Comparison of ENCODE assay signal across 15 mouse cellular contexts in the genomic region with DNA sequence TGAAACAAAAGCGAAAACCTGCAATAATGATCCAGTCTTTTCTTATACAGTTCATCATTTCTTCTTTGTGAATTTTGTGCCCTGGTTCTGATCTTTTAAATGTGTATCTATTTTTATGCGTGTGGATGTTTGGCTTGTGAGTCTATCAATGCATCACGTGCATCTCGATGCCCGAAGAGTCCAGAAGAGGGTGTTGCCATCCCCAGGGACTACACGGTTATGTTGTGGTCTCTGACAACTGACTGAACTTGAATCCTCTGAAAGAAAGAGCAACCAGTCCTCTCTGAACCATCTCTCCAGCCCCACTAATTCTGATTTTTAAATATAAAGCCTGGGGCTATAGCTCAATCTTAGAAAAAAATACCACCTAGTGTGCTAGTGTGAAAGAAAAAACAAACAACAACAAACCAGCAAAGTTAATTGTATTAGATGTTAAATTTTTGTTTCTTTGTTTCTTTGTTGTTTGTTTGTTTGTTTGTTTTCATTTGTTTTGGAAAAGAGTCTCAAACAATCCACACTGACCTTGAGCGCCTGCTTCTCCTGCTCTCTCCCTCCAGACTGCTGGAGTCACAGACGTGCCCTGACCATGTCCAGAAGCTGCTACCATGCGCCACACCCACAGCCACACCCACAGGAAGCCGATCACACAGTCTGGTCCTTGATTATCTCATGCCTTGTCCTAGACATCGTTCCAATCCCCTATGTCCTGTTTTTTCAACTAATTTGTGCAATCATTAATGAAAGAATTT. TPM values are rescaled to one million over a fixed set of nuclear protein-coding genes. Genes with fewer than 3 reads are reported as not detected.
A peak's percentile ranks its signal among the peaks of the same experiment; 100 is the strongest.
DNase-seq lines count a peak whose midpoint lies in the region; ATAC-seq and TF ChIP-seq lines count a peak whose summit lies in the region.
"Had no signal": no experiment of that assay in that cellular context is flagged by ENCODE, and none has a peak within 500 bp of the region (broad histone marks: within the 10 kb centered on the region; RNA-seq: fewer than 3 reads in every experiment).

No protein-coding gene starts in this region.

- WGBS in liver, embryonic 15.5 days (ENCODE audit: insufficient replicate concordance) = 24% methylated on average over 11 of the region's 11 CpGs
- WGBS in stomach, postnatal 0 days = 61% methylated on average over 11 of the region's 11 CpGs

- no peak overlapping the region for H3K27ac ChIP-seq in testis, adult 2 months (ENCODE audit: control insufficient read depth, insufficient read depth, low read depth, low read length)
- H3K27ac ChIP-seq in liver, embryonic 15.5 days (replicated peaks) = peak overlapping the region; percentile 43; the same call in 1 of the 2 replicates
- no peak overlapping the region for H3K27ac ChIP-seq in stomach, postnatal 0 days (replicated peaks)
- H3K27ac ChIP-seq: heart, embryonic 13.5 days; limb, embryonic 12.5 days; neural tube, embryonic 12.5 days had no signal

- TF ChIP-seq CTCF in testis, adult 2 months (IDR thresholded peaks at IDR 0.05; ENCODE audit: control insufficient read depth, insufficient read depth, insufficient replicate concordance, low read depth, low read length) = no peak
- TF ChIP-seq CTCF in stomach, postnatal 0 days (IDR thresholded peaks at IDR 0.05; ENCODE audit: low read depth) = no peak

- intact Hi-C loops in left cerebral cortex, postnatal 25 days (cut with DNase I) = no loop called here

- ATAC-seq in liver, embryonic 15.5 days (ENCODE audit: insufficient read depth) = peak; percentile 98
- no peak for ATAC-seq in stomach, postnatal 0 days (ENCODE audit: low FRiP score, low TSS enrichment)

- H3K4me2 ChIP-seq in liver, embryonic 15.5 days = peak overlapping the region; percentile 59
- H3K4me2 ChIP-seq in stomach, postnatal 0 days (replicated peaks; ENCODE audit: low read depth) = no peak overlapping the region
- H3K4me2 ChIP-seq: heart, embryonic 13.5 days; limb, embryonic 12.5 days; neural tube, embryonic 12.5 days had no signal

- no peak overlapping the region for H3K9ac ChIP-seq in liver, embryonic 15.5 days
- no peak overlapping the region for H3K9ac ChIP-seq in stomach, postnatal 0 days (ENCODE audit: low read length)
- H3K9ac ChIP-seq: heart, embryonic 13.5 days; limb, embryonic 12.5 days; neural tube, embryonic 12.5 days had no signal

- TF ChIP-seq POLR2A in testis, adult 2 months (IDR thresholded peaks at IDR 0.05; ENCODE audit: control insufficient read depth, low read depth, low read length) = no peak

- no peak for TF ChIP-seq EP300 in stomach, postnatal 0 days (optimal IDR thresholded peaks at IDR 0.05)

- H3K27me3 ChIP-seq in testis, adult 2 months (ENCODE audit: control insufficient read depth, insufficient read depth, low read length) = no peaks in the 10 kb centered on the region
- H3K27me3 ChIP-seq in liver, embryonic 15.5 days = no peaks in the 10 kb centered on the region
- no peaks in the 10 kb centered on the region for H3K27me3 ChIP-seq in stomach, postnatal 0 days (ENCODE audit: control insufficient read depth, insufficient read depth, low read length)
- H3K27me3 ChIP-seq: heart, embryonic 13.5 days; limb, embryonic 12.5 days; neural tube, embryonic 12.5 days had no signal

- H3K4me1 ChIP-seq in testis, adult 2 months (ENCODE audit: control insufficient read depth, insufficient read depth, low read length) = no peaks in the 10 kb centered on the region
- H3K4me1 ChIP-seq in liver, embryonic 15.5 days (replicated peaks) = peaks cover 31% of the 10 kb centered on the region
- no peaks in the 10 kb centered on the region for H3K4me1 ChIP-seq in stomach, postnatal 0 days (replicated peaks; ENCODE audit: control insufficient read depth, insufficient read depth)
- H3K4me1 ChIP-seq: limb, embryonic 12.5 days; neural tube, embryonic 12.5 days had no signal

- peak overlapping the region; percentile 52 for H3K4me3 ChIP-seq in testis, adult 2 months (ENCODE audit: control insufficient read depth, low read depth, low read length)
- peak overlapping the region; percentile 30 for H3K4me3 ChIP-seq in liver, embryonic 15.5 days (replicated peaks)
- H3K4me3 ChIP-seq in stomach, postnatal 0 days (ENCODE audit: low read depth, low read length) = no peak overlapping the region
- H3K4me3 ChIP-seq: heart, embryonic 13.5 days; limb, embryonic 12.5 days; neural tube, embryonic 12.5 days had no signal

- no peaks in the 10 kb centered on the region for H3K9me3 ChIP-seq in liver, embryonic 15.5 days (replicated peaks)
- H3K9me3 ChIP-seq in stomach, postnatal 0 days (ENCODE audit: control insufficient read depth, low read length) = no peaks in the 10 kb centered on the region
- H3K9me3 ChIP-seq: G1E; heart, embryonic 13.5 days; limb, embryonic 12.5 days; neural tube, embryonic 12.5 days had no signal

- no peaks in the 10 kb centered on the region for H3K36me3 ChIP-seq in testis, adult 2 months (ENCODE audit: control insufficient read depth, insufficient read depth, low read length)
- no peaks in the 10 kb centered on the region for H3K36me3 ChIP-seq in liver, embryonic 15.5 days (replicated peaks)
- no peaks in the 10 kb centered on the region for H3K36me3 ChIP-seq in stomach, postnatal 0 days (ENCODE audit: control insufficient read depth, insufficient read depth, low read length)
- H3K36me3 ChIP-seq: G1E; heart, embryonic 13.5 days; limb, embryonic 12.5 days; neural tube, embryonic 12.5 days had no signal

- no peak for DNase-seq in testis, postnatal 10 days (ENCODE audit: low spot score)
- DNase-seq in c-Kit-positive CD71-positive TER-119-positive erythroid progenitor cells, embryonic 14.5 days (ENCODE audit: low spot score) = peak; percentile 50
- DNase-seq in stomach, postnatal 0 days (ENCODE audit: low spot score) = peak; percentile 23
- DNase-seq in kidney, adult 9 months = no peak
- no peak for DNase-seq in left cerebral cortex, postnatal 25 days (ENCODE audit: low spot score in 2 of 2)
- DNase-seq in ovary, postnatal 10 days (ENCODE audit: low spot score) = no peak
- DNase-seq: adrenal gland, adult 2 months; cerebellum, adult 2 months; right cerebral cortex, postnatal 25 days had no signal

RNA-seq across cellular contexts. Expression of a gene that starts 18.9 kb away (rescaled TPM):
- polyA plus RNA-seq in testis, adult 2 months (2012; rRNA removed) = 27.8 and 36.2 TPM in 2 replicates
- polyA plus RNA-seq in liver, embryonic 15.5 days (2015; fragmentation: Nextera tagmentation; extraction: Ambion mirVana) = 24.9 and 25.5 TPM in 2 replicates
- 37.7 and 40.8 TPM in 2 replicates for polyA plus RNA-seq in stomach, postnatal 0 days (2015; fragmentation: Nextera tagmentation; extraction: Ambion mirVana)
- total RNA-seq in left cerebral cortex, postnatal 25 days (2021) = 1 to 10 TPM; 2.1 to 3.6 TPM
- polyA plus RNA-seq: G1E had no signal

Comparison
In these comparisons a context has a peak if more than half of its experiments do, and no peak if none do; other contexts are left out.
1. DNase-seq: peak in c-Kit-positive CD71-positive TER-119-positive erythroid progenitor cells, embryonic 14.5 days (single experiment) and stomach, postnatal 0 days (single experiment); none in testis, postnatal 10 days (single experiment), kidney, adult 9 months (single experiment), left cerebral cortex, postnatal 25 days (0 of 2) and ovary, postnatal 10 days (single experiment).